Mouse (Mus musculus) yolk sac, embryonic 10.5 days (tissue): ENCODE measurements at regions not wholly inside any gene's neighbourhood (a gene's known extent, or its start where the extent isn't known, plus 50 kb on each side); places are given as distances from the start of the nearest gene placed in this dataset.

Source experiments
- DNase-seq: peaks from one replicate; pipeline ENCODE4 v3.0.0-alpha.2; 2017; ENCODE audit warnings: low spot score

DNA sequence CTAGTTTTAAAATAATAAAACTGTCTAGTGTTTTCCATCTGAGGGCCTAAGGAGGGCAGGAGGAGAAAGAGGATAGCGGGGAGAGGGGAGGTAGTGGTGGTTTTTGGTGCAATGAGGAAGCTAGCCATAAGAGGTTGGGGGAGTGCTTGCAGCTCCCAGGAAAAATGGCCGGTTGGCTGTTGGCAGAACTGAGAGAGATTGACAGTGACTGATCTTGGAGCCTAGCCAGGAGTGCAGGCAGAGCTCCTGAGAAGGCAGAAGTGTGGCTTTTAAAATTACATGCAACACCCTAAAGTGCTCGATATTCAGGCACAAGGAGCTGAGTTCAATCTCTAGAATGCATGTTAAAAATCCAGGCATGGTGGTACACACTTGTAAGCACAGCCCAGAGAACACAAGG lies 938.3 kb upstream of the 2610301B20Rik start:
- DNase-seq: no peak

DNA sequence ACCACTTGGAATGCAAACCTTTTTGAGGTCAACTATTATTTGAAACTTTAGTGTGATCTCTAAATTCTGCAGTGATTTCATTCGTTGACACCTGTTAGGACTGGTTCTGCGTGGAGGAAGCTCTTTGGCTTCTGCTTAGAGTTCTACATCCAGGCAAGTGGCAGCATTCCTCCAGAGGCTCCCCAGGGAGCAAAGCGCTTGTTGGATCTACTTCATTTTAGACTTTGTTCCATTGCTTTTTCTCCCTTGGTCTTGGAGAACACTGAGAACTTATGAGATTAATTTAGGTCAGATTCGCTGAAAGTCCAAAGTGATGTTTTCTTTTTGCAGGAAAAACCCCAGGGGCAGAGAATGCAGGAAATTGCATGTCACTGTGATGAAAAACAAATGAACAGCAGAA lies 922.9 kb upstream of the 2610301B20Rik start:
- DNase-seq: no peak

DNA sequence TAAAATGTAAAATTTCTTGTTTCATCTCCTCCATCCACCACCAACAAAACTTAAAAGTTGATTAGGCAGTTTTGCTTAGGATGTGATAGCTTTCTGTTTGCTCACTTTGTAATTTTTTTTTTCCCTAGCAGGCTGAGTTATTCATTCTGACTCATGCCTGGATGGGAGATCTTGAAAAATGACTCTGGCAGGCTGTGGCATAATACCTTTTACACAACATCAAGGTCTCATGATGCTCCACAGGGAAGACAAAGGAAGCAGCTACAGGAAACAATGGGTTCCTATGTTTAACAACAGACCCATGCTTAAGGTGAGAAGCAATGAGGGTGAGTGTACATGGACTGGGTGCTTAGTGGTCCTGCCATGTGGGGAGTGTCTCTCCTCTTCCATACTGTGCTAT lies 899.7 kb upstream of the 2610301B20Rik start:
- DNase-seq: no peak

DNA sequence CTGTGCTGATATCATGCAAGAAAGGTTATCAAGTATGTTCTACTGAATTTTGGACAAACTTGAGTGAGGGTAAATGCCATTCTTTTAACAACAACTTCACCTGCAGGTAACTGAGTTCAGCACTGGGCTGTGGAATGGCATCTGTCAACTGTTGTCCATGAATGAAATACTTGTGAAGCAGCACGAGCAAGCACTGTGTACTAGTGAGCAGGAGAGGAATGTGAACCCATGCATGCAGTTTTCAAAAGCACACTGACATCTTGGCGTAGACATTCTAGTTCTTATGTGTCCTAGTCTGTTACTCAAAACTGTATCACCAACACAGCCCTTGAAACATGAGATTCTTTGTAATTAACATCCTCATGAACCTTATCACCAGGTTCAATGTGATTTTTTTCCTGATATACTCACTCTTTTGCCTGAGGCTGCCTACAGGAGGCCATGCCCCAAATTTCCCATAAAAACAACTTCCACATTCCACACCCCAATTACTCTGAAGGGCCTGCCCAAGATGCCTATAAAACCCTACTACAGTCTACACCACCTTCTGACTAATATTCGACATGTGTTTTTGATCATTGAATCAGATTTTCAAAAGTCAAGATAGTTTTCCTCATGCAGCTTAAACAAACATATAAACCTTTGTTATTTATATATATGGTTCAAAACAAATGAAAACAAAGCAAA lies 892.8 kb upstream of the 2610301B20Rik start:
- DNase-seq: no peak

DNA sequence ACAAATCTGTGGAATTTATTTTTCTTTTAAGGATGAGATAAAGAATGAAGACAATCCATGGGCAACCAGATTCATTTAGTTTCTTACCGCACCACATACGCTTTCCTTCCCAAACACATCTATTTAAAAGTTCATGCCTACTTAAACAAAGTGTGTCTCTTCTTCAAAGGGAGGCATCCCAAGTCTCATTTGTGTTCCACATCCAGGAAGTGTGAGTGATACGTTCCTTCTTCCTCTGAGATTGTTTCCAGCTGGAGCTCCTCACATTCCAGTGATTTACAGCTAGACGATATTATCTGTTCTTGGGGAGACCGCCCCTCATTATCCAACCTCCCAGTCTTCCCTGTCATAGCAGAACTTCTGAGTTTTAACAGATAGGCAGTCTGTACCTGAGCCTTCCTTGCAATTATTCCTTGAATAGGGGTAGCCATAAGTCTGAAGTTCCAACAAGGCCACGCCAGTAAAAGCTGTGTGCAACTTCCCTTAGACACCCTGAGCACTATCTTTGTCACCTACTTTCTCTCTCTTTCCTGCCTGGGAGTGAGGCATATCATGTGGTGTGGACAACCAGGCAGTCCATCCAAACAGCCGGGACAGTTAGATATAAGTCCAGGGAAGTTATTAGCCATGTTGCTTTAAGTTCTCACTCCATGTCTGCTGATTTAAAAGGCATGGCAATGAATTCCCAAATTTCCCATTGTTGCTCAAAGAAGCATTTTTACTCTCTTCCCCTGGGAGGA lies 891.3 kb upstream of the 2610301B20Rik start:
- DNase-seq: no peak

DNA sequence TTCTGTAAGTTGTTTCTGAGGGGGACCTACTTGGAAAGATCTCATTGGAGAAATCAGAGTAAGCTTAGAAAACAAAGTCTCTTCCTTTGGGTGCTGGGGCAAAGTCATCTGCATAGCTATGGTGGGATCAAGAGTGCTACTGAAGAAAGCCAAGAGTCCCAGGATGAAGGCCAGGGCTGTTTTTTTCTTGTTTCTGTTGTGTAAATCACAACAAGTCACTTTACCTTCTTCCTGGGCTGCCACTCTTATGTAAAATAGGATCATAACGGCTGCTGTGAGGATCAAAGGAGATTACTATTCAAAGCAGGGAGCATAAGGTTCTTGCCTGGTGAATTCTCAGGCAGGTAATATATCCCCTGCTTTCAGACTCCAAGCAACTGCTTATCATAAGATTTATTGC lies 880.4 kb upstream of the 2610301B20Rik start:
- DNase-seq: no peak

DNA sequence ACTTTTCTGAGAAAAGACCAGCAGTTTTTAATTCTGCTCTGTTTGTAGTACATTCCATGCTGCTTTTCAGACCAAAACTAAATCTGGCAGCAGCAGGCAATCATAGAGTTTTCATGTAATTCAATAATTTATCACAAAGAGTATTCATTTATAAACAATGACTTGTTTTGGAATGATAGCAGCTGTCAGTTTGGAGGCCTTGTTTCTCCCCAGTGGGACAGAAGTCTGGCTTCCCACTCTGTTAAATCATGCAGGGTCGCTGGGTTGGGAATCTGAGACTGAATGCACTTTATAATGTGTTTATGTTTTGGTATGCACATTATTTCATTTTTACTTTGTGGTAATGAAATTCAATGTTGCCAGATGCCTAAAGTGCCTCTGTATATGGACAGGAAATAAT lies 879.8 kb upstream of the 2610301B20Rik start:
- DNase-seq: no peak

DNA sequence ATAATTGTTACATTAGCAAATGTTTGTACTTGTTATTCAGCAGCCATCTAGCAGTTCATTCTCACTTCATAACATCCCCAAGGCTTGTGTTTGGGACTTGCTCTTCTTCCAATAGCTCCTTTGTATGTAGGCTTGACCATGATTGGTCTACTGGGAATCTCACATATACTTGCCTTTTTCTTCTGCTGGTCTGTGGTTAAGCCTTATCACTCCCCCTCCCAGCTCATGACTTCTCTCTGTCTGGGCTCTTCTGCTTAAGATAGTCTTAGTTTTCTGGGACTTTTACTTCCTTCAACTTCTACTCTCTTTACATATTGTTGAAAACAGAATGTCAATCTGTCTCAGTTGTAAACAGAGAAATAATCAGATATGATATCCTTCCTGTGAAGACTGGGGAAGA lies 844.0 kb upstream of the 2610301B20Rik start:
- DNase-seq: no peak

DNA sequence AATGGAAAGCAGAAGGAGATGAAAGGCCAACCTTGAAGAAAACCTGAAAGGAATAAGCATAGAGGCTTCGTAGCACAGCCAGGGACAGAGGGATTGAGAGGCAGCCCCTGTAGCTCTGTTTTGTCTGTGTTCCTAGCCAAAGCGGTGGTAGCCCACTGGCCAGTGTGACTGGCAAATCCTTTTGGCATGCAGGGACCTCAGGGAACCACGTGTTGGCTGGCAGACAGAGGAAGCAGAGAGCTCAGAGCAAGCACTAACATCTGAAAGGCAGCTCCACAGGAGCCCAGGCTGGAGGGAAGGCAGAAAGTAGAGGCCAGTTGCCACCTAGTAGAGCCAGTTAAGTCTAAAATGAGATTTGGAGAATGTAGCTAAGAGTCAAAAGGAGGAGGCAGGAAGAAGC lies 842.5 kb upstream of the 2610301B20Rik start:
- no peak for DNase-seq

DNA sequence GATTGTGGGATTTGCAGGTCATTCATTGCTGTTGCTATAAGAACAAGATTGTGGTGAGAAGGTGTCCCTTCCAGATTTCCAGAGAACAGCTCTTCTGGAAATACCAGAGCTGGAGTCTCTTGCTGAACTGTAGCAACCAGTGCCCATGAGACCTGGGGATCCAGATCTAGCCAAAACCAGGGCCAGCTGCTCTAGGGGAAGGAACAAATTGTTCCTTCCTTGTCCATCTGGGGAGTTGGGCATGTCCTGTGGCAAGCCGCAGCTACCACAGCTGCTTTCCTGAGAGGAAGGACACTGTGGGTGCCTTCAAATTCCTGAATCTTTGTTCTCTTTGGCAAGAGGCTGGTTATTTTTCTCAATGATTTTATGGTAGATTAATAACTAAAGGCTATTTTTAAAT lies 839.0 kb upstream of the 2610301B20Rik start:
- no peak for DNase-seq

DNA sequence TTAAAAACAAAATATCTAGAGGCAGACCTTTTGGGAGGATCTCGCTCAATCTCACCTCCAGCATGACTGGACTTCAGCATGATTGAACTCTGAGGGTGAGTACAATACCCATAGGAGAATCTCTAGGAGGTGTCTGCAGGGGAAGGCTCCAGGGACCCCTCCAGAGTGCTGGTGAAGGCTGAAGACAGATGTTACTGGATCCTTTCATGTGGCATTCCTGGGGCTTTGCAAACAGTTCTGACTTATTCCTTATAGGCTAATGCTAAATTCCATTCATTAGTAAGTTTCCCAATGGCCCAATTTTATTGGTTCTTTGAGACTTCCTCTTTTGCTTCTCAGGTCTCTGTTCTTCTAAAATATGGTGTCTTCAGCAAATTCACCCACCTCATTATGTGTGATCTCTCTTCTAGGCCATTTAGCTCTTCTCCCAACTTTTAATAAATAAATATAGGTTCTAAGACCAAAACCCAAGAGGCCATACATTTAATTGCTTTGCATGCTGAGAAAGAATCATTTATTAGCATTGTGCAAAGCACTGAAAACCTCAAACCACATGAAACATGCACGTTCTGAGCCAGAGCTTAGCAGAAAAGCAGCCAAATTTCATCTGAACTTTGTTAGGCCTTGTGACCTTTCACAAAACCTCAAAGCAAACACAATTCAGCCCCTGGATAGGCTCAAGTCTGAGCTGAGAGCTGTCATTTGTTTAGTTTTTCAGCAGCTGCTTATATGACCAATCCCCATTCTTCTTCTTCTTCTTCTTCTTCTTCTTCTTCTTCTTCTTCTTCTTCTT lies 832.8 kb upstream of the 2610301B20Rik start:
- no peak for DNase-seq

DNA sequence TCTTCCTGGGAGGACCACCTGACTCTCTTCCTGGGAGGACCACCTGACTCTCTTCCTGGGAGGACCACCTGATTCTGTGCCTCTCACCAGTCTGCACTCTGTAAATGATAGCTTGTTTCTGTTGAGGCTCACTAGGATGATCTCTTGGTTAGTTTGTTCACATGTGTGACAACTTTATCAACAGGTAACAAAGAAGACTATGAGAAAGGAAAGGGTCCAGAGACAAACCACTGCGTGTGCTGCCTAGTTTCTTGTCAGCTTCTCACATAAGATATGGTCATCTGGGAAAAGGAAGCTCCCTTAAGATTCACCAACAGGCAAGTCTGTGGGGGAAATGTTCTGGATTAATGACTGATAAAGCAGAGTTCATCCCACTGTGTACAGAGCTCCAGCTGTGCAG lies 825.5 kb upstream of the 2610301B20Rik start:
- no peak for DNase-seq

DNA sequence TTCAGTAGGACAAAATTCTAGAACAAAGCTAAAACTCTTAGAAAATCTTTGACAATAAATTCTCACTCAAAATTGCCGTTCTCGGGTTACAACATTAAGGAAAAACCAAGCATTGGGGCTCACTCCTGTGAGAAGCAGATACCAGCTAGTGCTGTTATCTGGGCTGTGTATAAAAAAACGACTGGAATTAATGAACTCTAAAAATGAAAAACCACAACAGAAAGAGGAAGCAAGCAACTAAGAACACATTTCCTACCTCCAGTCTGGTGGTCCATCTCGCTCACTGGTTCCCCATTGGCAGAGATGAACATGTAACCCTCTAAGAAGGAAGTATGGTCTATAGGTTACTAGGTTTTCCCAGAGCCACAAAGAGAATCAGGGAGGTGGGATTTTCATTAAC lies 824.9 kb upstream of the 2610301B20Rik start:
- no peak for DNase-seq

DNA sequence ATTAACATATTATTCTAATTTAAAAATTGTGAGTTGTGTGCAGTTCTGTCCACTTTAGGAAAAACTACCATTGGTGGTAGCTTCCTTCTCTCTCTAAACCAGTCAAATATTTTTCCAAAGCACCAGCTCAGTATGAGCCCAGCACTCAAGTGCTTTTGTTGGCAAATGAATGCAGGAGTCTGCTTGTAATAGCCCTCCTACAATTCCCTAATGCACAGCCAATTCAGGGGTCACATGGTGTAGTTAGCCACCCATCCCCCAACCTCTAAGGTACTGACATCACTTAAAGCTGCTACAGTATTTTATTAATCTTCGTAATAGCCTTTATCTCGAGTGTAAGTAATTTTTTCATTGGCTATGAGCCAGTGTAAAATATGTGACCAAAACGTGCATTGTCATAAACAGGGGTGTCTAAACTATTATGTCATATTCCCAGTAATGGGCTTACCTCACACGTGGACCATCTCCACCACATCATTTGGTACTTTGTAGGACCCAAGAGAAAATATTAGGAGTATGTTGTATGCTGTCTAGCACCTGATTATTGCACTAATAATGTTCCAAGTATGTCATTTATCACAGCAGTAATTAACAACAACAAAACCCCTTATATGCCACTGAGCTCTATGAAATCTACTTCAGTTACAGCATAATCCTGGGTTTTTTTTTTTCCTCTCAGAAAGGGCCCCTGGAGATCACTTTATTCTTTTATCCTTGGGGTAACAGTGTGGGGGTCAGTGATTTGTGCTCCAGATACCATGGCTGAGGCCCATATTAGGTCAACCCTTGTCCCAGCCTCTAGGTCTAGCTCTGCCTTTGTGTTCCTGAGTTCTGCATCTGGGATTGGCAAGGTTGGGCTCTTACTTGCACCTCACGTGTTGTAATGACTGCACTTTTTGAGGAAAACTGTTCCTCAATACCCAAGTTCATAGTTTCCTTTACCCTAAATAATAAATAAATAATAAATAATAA lies 822.7 kb upstream of the 2610301B20Rik start:
- no peak for DNase-seq

DNA sequence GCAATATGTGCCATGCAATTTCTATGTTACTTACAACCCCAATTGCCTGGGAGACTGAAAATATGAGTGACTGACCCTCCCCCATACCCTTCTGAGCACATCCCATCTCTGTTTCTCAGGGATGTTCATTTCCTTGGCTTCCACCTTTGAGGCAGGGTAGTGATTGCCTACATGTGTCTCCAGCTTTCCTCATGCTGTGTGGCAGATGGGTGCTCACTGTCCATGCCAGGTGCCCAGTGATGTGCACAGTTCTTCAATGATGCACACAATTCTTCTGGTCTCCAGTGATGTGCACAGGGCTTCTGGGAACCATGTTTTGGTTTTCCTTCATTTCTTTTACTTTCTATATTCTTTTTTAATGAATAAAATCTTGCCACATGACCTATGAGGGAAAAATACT lies 821.4 kb upstream of the 2610301B20Rik start:
- no peak for DNase-seq

DNA sequence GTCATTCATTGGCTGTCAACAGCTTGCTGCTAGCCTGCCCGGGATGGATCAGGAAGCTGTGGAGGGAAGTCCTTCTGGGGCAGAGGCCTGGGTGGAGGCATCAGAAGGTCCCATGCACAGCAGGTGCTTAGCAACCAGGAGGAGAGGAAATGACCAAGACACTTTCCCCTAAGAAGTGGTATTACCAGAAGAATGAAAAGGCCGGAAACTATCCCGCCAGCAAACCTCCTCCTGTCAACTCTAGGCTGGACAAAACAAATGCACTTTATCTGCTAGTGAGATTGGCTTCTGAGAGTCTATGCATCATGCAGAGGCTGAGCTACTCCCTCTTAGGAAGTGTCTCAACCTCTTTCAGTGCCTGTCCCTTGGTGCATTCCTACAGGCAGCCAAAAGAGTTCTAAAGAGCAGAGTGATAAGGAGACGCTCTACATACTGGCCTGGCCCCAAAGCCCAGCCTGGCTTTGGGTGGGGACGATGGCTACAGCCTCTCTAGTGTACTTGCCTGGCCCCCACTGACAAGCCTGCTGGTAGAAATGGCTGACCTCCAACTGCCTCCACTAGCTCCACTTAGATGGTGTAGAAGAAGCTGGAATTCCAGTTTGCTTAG lies 801.7 kb upstream of the 2610301B20Rik start:
- no peak for DNase-seq

DNA sequence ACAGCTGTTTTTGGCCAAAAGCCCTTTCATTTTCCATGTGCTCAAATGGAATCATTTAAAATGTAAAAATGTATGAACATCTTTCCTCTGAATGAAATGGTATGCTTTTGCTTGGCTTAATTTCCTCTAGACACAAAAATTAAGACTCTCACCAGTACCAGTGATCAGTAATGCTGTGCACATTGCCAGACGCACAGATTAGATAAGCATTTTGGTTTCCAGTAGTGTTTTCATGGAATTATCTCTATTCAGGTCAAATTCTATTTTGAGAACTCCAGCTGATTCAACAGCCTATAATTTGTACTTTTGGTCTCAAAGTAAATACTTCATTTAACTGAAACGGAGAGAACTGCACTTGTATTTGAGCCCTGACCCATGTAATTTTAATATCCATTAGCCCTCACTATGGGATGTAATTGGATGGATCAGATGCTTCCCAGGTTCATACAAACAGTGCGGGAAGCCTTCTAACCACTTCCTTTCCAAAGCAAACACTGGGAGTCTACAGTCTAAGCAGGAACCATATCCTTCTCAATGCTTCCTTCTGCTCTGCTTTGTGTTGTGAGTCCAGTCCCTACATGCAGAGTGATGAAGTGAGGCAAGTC lies 794.6 kb upstream of the 2610301B20Rik start:
- DNase-seq: no peak

DNA sequence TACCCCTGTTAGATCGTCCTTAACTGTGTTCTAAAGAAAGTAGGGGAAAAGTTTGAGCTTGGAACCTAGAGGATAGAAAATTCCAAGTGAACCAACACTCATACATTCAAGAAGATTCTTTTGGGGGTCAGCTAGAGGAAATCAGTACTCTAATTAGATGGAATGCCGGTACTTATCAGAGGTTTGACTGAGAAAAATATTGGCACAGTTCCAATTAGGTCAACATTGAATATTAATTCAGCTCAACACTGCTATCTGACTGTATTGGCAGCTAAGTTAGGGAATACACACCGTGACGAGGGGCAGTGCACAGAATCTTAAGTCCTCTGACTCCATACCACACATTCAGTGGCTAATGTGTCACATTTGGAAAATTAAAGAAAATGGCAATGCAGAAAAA lies 759.5 kb upstream of the 2610301B20Rik start:
- DNase-seq: no peak

DNA sequence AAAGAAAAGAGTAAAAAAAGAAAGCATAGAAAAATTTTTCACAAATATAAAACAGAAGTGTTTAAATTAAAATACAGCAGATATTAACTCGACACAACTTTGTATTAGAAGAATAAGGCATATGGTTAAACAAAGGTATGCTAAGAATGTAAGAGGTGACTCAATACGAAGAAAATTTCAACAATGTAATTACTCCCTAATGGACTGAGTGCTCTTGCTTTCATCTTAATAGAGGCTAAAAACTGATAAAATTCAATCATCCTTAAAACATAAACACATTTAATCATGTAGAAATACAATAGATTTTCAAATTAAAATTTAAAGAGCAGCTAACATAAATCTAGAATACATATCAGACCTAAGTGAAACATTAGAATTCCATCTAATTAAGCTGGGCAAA lies 756.3 kb upstream of the 2610301B20Rik start:
- no peak for DNase-seq

DNA sequence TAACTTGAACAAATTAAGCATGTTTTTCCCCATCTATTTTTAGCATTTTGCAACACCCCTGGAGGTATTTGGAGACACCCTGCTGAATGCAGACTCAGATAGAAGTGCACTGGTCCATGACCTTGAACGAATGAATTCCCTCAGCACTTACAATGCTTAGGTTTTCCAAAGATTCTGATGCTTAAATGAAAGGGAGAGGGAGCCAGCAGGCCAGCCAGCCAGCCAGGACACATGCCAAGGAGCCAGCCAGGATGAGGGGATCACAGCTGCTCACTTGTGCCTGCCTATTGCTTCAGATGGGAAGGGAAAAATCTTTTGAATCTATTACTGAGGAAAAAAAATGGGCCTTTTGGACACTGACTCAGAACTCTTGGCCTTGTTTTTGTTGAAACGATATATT lies 750.0 kb upstream of the 2610301B20Rik start:
- no peak for DNase-seq
